Mouse (Mus musculus): ENCODE measurements around the gene Gm20388. TPM values are rescaled to one million over a fixed set of nuclear protein-coding genes. Genes with fewer than 3 reads are reported as not detected.

Gene Gm20388
- polyA plus RNA-seq, 1 experiment from 2014 or later = not detected

DNA sequence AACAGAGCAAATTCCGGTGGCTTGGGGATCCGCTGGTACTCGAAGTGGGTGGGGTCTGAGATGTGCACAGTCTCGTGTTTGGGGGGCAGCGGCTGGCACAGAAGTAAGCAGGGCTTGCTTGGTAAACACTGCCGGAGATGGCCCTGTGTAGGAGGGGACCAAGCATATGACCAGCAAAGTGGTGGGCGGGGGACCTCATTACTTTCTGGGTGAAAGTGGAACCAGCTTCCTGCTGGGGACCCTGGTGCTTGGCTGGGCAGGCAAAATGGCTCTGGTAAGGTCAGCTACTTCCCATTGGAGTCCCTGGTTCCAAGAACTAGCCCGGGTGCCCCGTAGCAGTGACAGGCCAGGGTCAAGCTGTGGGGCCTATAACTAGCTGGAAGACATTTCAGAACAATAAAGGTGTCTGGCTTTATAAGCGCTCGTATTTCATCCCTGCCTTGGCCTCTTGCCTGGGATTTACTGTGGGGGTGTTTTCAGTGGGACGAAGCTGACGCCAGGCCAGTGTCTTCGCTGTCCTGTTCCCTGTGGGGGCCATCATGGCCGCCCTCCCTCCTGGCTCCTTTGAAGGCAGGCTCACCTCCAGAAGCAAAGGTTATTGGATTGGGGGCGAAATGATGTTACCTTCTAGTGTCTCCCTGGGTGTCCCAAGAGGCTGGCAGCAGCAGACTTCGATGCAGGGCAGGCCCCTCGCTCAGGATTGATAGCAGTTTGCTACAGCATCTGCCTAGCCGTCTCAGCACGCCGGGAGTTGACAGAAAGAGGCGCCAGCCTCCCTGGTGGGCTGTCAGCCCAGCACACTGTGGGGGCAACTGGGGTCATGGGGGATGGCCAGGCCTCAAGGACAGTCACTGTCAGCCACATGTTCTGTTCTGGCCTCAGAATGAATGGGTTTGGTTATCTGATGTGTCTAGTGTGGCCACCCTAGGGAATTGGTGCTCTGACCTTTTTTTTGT lies 466.5 kb downstream of the Gm20388 start:
- Histone ChIP-seq H3K27ac (replicated peaks in 1 of 2; ENCODE audit: control insufficient read depth in 1 of 2, insufficient read depth in 1 of 2, low read depth in 2 of 2, low read length in 2 of 2) (no peak overlapping the region; a peak in 1 of 4 replicates), H3K4me1 (ENCODE audit: control insufficient read depth in 2 of 2, insufficient read depth in 2 of 2, low read length in 2 of 2) (peaks cover 53 to 81% of the 10 kb centered on the region in 2 experiments), H3K4me2 (ENCODE audit: low read length) (no peak overlapping the region), H3K9ac (ENCODE audit: low read length) (no peak overlapping the region), H3K27me3 (ENCODE audit: control insufficient read depth, insufficient read depth, low read length) (no peaks in the 10 kb centered on the region), H3K36me3 (ENCODE audit: control insufficient read depth, insufficient read depth, low read length) (no peaks in the 10 kb centered on the region), H3K4me3 (ENCODE audit: control insufficient read depth in 1 of 2, insufficient read depth in 1 of 2, low read depth in 1 of 2, low read length in 2 of 2) (no peak overlapping the region), H3K9me3 (ENCODE audit: control insufficient read depth, low read length) (no peaks in the 10 kb centered on the region)
- no peak for ATAC-seq (ENCODE audit: insufficient number of reproducible peaks, insufficient read depth, low FRiP score, low read depth)
- WGBS = 61% methylated on average over 22 of the region's 22 CpGs

- no peak overlapping the region for H3K4me3 ChIP-seq (ENCODE audit: control insufficient read depth in 1 of 2, insufficient read depth in 1 of 2, low read depth in 1 of 2, low read length in 2 of 2)
- no peak for ATAC-seq (ENCODE audit: insufficient number of reproducible peaks, insufficient read depth, low FRiP score, low read depth)
- H3K9me3 ChIP-seq (ENCODE audit: control insufficient read depth, low read length) = no peaks in the 10 kb centered on the region
- H3K27me3 ChIP-seq (ENCODE audit: control insufficient read depth, insufficient read depth, low read length) = no peaks in the 10 kb centered on the region
- WGBS = 69% methylated on average over 7 of the region's 7 CpGs
- H3K4me1 ChIP-seq (ENCODE audit: control insufficient read depth in 2 of 2, insufficient read depth in 2 of 2, low read length in 2 of 2) = peaks cover 52 to 80% of the 10 kb centered on the region in 2 experiments
- H3K36me3 ChIP-seq (ENCODE audit: control insufficient read depth, insufficient read depth, low read length) = no peaks in the 10 kb centered on the region
- H3K4me2 ChIP-seq (ENCODE audit: low read length) = no peak overlapping the region
- H3K9ac ChIP-seq (ENCODE audit: low read length) = no peak overlapping the region
- no peak overlapping the region for H3K27ac ChIP-seq (replicated peaks in 1 of 2; ENCODE audit: control insufficient read depth in 1 of 2, insufficient read depth in 1 of 2, low read depth in 2 of 2, low read length in 2 of 2)
Observed at GRCm38 (mm10) chr8:120377803-120378189, 467.2 kb downstream of the Gm20388 start.

- no peaks in the 10 kb centered on the region for H3K36me3 ChIP-seq (ENCODE audit: control insufficient read depth, insufficient read depth, low read length)
- no peaks in the 10 kb centered on the region for H3K27me3 ChIP-seq (ENCODE audit: control insufficient read depth, insufficient read depth, low read length)
- H3K9ac ChIP-seq (ENCODE audit: low read length) = peak overlapping the region; percentile 26
- no peak for ATAC-seq (ENCODE audit: insufficient number of reproducible peaks, insufficient read depth, low FRiP score, low read depth)
- no peak overlapping the region for H3K4me2 ChIP-seq (ENCODE audit: low read length)
- H3K27ac ChIP-seq (replicated peaks in 1 of 2; ENCODE audit: control insufficient read depth in 1 of 2, insufficient read depth in 1 of 2, low read depth in 2 of 2, low read length in 2 of 2) = no peak overlapping the region; a peak in 1 of 4 replicates
- 36% methylated on average over 16 of the region's 16 CpGs for WGBS
- no peak overlapping the region for H3K4me3 ChIP-seq (ENCODE audit: control insufficient read depth in 1 of 2, insufficient read depth in 1 of 2, low read depth in 1 of 2, low read length in 2 of 2)
- no peaks in the 10 kb centered on the region for H3K9me3 ChIP-seq (ENCODE audit: control insufficient read depth, low read length)
- H3K4me1 ChIP-seq (ENCODE audit: control insufficient read depth in 2 of 2, insufficient read depth in 2 of 2, low read length in 2 of 2) = peaks cover 54 to 80% of the 10 kb centered on the region in 2 experiments
Observed at GRCm38 (mm10) chr8:120378306-120378705, 467.7 kb downstream of the Gm20388 start.

- Histone ChIP-seq H3K4me1 (ENCODE audit: control insufficient read depth in 2 of 2, insufficient read depth in 2 of 2, low read length in 2 of 2) (peaks cover 58 to 81% of the 10 kb centered on the region in 2 experiments), H3K27me3 (ENCODE audit: control insufficient read depth, insufficient read depth, low read length) (no peaks in the 10 kb centered on the region), H3K9ac (ENCODE audit: low read length) (peak overlapping the region; percentile 26), H3K4me3 (ENCODE audit: control insufficient read depth in 1 of 2, insufficient read depth in 1 of 2, low read depth in 1 of 2, low read length in 2 of 2) (no peak overlapping the region), H3K4me2 (ENCODE audit: low read length) (no peak overlapping the region), H3K36me3 (ENCODE audit: control insufficient read depth, insufficient read depth, low read length) (no peaks in the 10 kb centered on the region), H3K27ac (replicated peaks in 1 of 2; ENCODE audit: control insufficient read depth in 1 of 2, insufficient read depth in 1 of 2, low read depth in 2 of 2, low read length in 2 of 2) (no peak overlapping the region), H3K9me3 (ENCODE audit: control insufficient read depth, low read length) (no peaks in the 10 kb centered on the region)
- 61% methylated on average over 3 of the region's 3 CpGs for WGBS
- no peak for ATAC-seq (ENCODE audit: insufficient number of reproducible peaks, insufficient read depth, low FRiP score, low read depth)
Observed at GRCm38 (mm10) chr8:120379015-120379414, 468.4 kb downstream of the Gm20388 start.

DNA sequence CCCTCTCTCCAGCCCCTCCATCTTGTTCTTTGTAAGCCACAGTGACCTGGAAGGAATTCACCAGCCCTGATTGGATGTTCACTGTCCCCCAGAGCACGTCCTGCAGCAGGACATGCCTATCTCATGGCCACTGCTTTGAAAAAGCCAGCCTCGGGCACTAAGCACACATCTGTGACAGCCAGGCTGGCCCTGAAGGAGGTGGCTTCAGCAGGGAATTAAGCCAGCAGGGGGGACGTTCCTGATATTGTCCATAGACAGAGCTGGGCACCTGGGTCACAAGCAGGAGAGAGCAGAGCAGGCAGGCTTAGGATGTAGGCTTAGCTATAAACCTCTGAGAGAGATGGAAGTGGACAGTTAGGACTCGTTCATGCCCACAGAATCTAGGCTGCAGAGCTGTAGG lies 471.2 kb downstream of the Gm20388 start:
- 31% methylated on average over 4 of the region's 4 CpGs for WGBS
- ATAC-seq (ENCODE audit: insufficient number of reproducible peaks, insufficient read depth, low FRiP score, low read depth) = no peak
- peak overlapping the region; percentile 39 for H3K4me2 ChIP-seq (ENCODE audit: low read length)

GRCm38 (mm10) chr8:120382436-120383203 lies 472.0 kb downstream of the Gm20388 start:
- Histone ChIP-seq H3K27me3 (ENCODE audit: control insufficient read depth, insufficient read depth, low read length) (no peaks in the 10 kb centered on the region), H3K27ac (replicated peaks in 1 of 2; ENCODE audit: control insufficient read depth in 1 of 2, insufficient read depth in 1 of 2, low read depth in 2 of 2, low read length in 2 of 2) (peak overlapping the region; percentile 84 to 99), H3K9ac (ENCODE audit: low read length) (peak overlapping the region; percentile 64), H3K4me3 (ENCODE audit: control insufficient read depth in 1 of 2, insufficient read depth in 1 of 2, low read depth in 1 of 2, low read length in 2 of 2) (no peak overlapping the region), H3K4me1 (ENCODE audit: control insufficient read depth in 2 of 2, insufficient read depth in 2 of 2, low read length in 2 of 2) (peaks cover 36 to 56% of the 10 kb centered on the region in 2 experiments), H3K9me3 (ENCODE audit: control insufficient read depth, low read length) (no peaks in the 10 kb centered on the region), H3K36me3 (ENCODE audit: control insufficient read depth, insufficient read depth, low read length) (no peaks in the 10 kb centered on the region), H3K4me2 (ENCODE audit: low read length) (peak overlapping the region; percentile 39)
- 24% methylated on average over 19 of the region's 19 CpGs for WGBS
- ATAC-seq (ENCODE audit: insufficient number of reproducible peaks, insufficient read depth, low FRiP score, low read depth) = peak; percentile 92

More for the DNA sequence above, 471.2 kb downstream of the Gm20388 start:
- H3K4me1 ChIP-seq (ENCODE audit: control insufficient read depth in 2 of 2, insufficient read depth in 2 of 2, low read length in 2 of 2) = peaks cover 43 to 63% of the 10 kb centered on the region in 2 experiments
- no peaks in the 10 kb centered on the region for H3K9me3 ChIP-seq (ENCODE audit: control insufficient read depth, low read length)
- H3K36me3 ChIP-seq (ENCODE audit: control insufficient read depth, insufficient read depth, low read length) = no peaks in the 10 kb centered on the region
- peak overlapping the region; percentile 63 for H3K9ac ChIP-seq (ENCODE audit: low read length)
- peak overlapping the region; percentile 84 to 99 for H3K27ac ChIP-seq (replicated peaks in 1 of 2; ENCODE audit: control insufficient read depth in 1 of 2, insufficient read depth in 1 of 2, low read depth in 2 of 2, low read length in 2 of 2)
- no peak overlapping the region for H3K4me3 ChIP-seq (ENCODE audit: control insufficient read depth in 1 of 2, insufficient read depth in 1 of 2, low read depth in 1 of 2, low read length in 2 of 2)
- no peaks in the 10 kb centered on the region for H3K27me3 ChIP-seq (ENCODE audit: control insufficient read depth, insufficient read depth, low read length)

- no peak overlapping the region for H3K4me3 ChIP-seq (ENCODE audit: control insufficient read depth in 1 of 2, insufficient read depth in 1 of 2, low read depth in 1 of 2, low read length in 2 of 2)
- no peaks in the 10 kb centered on the region for H3K36me3 ChIP-seq (ENCODE audit: control insufficient read depth, insufficient read depth, low read length)
- peaks cover 33 to 52% of the 10 kb centered on the region in 2 experiments for H3K4me1 ChIP-seq (ENCODE audit: control insufficient read depth in 2 of 2, insufficient read depth in 2 of 2, low read length in 2 of 2)
- H3K4me2 ChIP-seq (ENCODE audit: low read length) = peak overlapping the region; percentile 32
- H3K9me3 ChIP-seq (ENCODE audit: control insufficient read depth, low read length) = no peaks in the 10 kb centered on the region
- H3K27me3 ChIP-seq (ENCODE audit: control insufficient read depth, insufficient read depth, low read length) = no peaks in the 10 kb centered on the region
- H3K27ac ChIP-seq (replicated peaks in 1 of 2; ENCODE audit: control insufficient read depth in 1 of 2, insufficient read depth in 1 of 2, low read depth in 2 of 2, low read length in 2 of 2) = peak overlapping the region; percentile 84 to 99
- H3K9ac ChIP-seq (ENCODE audit: low read length) = peak overlapping the region; percentile 64
- ATAC-seq (ENCODE audit: insufficient number of reproducible peaks, insufficient read depth, low FRiP score, low read depth) = no peak
- 36% methylated on average over 6 of the region's 6 CpGs for WGBS
Observed at GRCm38 (mm10) chr8:120383204-120383560, 472.5 kb downstream of the Gm20388 start.

Data from heart, embryonic 14.5 days (tissue).